7 mouse cellular contexts compared by ENCODE assay signal in the genomic region with DNA sequence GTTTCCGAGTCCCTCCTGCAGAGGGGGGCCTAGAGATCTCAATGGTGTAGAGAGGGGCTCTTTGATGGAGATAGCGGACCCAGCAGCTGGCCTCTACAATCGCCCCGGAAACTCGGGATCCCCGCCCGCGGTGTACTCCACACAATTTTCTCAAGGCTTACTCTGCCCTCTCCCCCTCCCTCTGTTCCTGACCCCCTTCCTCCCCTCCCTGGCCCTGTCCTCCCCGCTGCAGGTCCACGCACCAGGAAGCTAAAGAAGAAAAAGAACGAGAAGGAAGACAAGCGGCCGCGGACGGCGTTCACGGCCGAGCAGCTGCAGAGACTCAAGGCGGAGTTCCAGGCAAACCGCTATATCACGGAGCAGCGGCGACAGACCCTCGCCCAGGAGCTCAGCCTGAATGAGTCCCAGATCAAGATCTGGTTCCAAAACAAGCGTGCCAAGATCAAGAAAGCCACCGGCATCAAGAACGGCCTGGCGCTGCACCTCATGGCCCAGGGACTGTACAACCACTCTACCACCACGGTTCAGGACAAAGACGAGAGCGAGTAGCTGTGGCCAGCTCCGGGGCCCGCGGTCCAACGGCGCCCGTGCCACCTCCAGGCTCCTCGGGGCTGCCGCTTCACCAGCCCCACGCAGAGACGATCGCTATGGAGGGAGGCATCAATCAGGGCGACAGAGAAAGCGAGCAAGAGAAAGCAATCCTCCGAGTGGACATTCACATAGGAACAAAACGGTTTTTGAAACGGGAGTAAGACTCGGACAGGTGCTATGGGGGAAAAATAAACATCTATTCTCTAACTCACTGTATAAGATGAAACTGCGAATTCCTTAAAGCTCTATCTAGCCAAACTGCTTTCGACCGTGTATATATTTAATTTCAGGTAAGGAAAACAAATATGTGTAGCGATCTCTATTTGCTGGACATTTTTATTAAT. TPM values are rescaled to one million over a fixed set of nuclear protein-coding genes. Genes with fewer than 3 reads are reported as not detected.
DNase-seq lines count a peak whose midpoint lies in the region; ATAC-seq and TF ChIP-seq lines count a peak whose summit lies in the region.

No protein-coding gene starts in this region.

- peaks cover 36% of the 10 kb centered on the region for H3K79me2 ChIP-seq in myocyte (ENCODE audit: control insufficient read depth, insufficient read depth)

- 0 out of 2 replicates have a peak overlapping the region, but pooled peaks have one; percentile 6 for H3K4me3 ChIP-seq in lung, embryonic 15.5 days
- peak overlapping the region; percentile 52 for H3K4me3 ChIP-seq in embryonic facial prominence, embryonic 14.5 days (ENCODE audit: low read depth, low read length)
- 0 out of 2 replicates have a peak overlapping the region, but pooled peaks have one; percentile 8 for H3K4me3 ChIP-seq in intestine, embryonic 14.5 days (ENCODE audit: low read depth, low read length)
- H3K4me3 ChIP-seq in myocyte = peak overlapping the region; percentile 75

- no peak overlapping the region for H3K27ac ChIP-seq in lung, embryonic 15.5 days
- H3K27ac ChIP-seq in embryonic facial prominence, embryonic 14.5 days (replicated peaks; ENCODE audit: low read depth, low read length) = no peak overlapping the region
- H3K27ac ChIP-seq in intestine, embryonic 14.5 days (ENCODE audit: low read depth) = no peak overlapping the region

- no peaks in the 10 kb centered on the region for H3K9me3 ChIP-seq in lung, embryonic 15.5 days
- H3K9me3 ChIP-seq in embryonic facial prominence, embryonic 14.5 days (ENCODE audit: control insufficient read depth, low read length) = no peaks in the 10 kb centered on the region
- H3K9me3 ChIP-seq in intestine, embryonic 14.5 days (ENCODE audit: control insufficient read depth, low read length) = no peaks in the 10 kb centered on the region

- H3K9ac ChIP-seq in lung, embryonic 15.5 days = no peak overlapping the region
- peak overlapping the region; percentile 46 for H3K9ac ChIP-seq in embryonic facial prominence, embryonic 14.5 days (ENCODE audit: low read depth, low read length)
- H3K9ac ChIP-seq in intestine, embryonic 14.5 days (ENCODE audit: low read length) = no peak overlapping the region

- H3K36me3 ChIP-seq in lung, embryonic 15.5 days = no peaks in the 10 kb centered on the region
- H3K36me3 ChIP-seq in embryonic facial prominence, embryonic 14.5 days (ENCODE audit: control insufficient read depth, insufficient read depth, low read length) = no peaks in the 10 kb centered on the region
- no peaks in the 10 kb centered on the region for H3K36me3 ChIP-seq in intestine, embryonic 14.5 days (ENCODE audit: control insufficient read depth, insufficient read depth, low read length)
- no peaks in the 10 kb centered on the region for H3K36me3 ChIP-seq in myocyte (ENCODE audit: control insufficient read depth, insufficient read depth)

- no peak for DNase-seq in lung, postnatal 4 days
- DNase-seq in embryonic facial prominence, embryonic 14.5 days (ENCODE audit: low spot score) = no peak
- peak; percentile 89 for DNase-seq in intestine, embryonic 14.5 days (ENCODE audit: low spot score)
- no peak for DNase-seq in c-Kit-positive CD71-positive TER-119-positive erythroid progenitor cells, embryonic 14.5 days (ENCODE audit: low spot score)
- no peak for DNase-seq in left cerebral cortex, adult 18-20 months (ENCODE audit: low spot score in 2 of 2)

- peak overlapping the region; percentile 21; the same call in 1 of the 2 replicates for H3K4me2 ChIP-seq in lung, embryonic 15.5 days
- H3K4me2 ChIP-seq in embryonic facial prominence, embryonic 14.5 days (ENCODE audit: low read depth, low read length) = peak overlapping the region; percentile 84
- no peak overlapping the region for H3K4me2 ChIP-seq in intestine, embryonic 14.5 days (ENCODE audit: low read length)
- H3K4me2 ChIP-seq in myocyte (ENCODE audit: low read depth) = peak overlapping the region; percentile 98

- peak overlapping the region; percentile 17 for H3ac ChIP-seq in myocyte (ENCODE audit: control insufficient read depth, insufficient read length)

- no peak for ATAC-seq in lung, embryonic 15.5 days (ENCODE audit: borderline replicate concordance, extremely low read depth, low FRiP score, low TSS enrichment)
- 0 out of 2 replicates have a peak, but pooled peaks have one; percentile 24 for ATAC-seq in embryonic facial prominence, embryonic 14.5 days (ENCODE audit: low read depth)
- ATAC-seq in intestine, embryonic 14.5 days (replicated peaks; ENCODE audit: low FRiP score, low TSS enrichment, low read depth) = no peak

- H3K27me3 ChIP-seq in lung, embryonic 15.5 days = peaks cover 98% of the 10 kb centered on the region
- H3K27me3 ChIP-seq in embryonic facial prominence, embryonic 14.5 days (replicated peaks; ENCODE audit: control insufficient read depth, insufficient read depth, low read length) = peaks cover 96% of the 10 kb centered on the region
- H3K27me3 ChIP-seq in intestine, embryonic 14.5 days (replicated peaks; ENCODE audit: control insufficient read depth, insufficient read depth, low read length) = peaks cover 98% of the 10 kb centered on the region
- H3K27me3 ChIP-seq in myocyte (ENCODE audit: control insufficient read depth, insufficient read depth, insufficient read length) = no peaks in the 10 kb centered on the region

- WGBS in lung, embryonic 15.5 days = 1% methylated on average over 50 of the region's 52 CpGs
- 3% methylated on average over 52 of the region's 52 CpGs for WGBS in embryonic facial prominence, embryonic 14.5 days
- 1% methylated on average over 52 of the region's 52 CpGs for WGBS in intestine, embryonic 14.5 days

- TF ChIP-seq POLR2A in myocyte (IDR thresholded peaks at IDR 0.05; ENCODE audit: insufficient read length, low read depth) = no peak

- H3K4me1 ChIP-seq in lung, embryonic 15.5 days = peaks cover 21% of the 10 kb centered on the region
- peaks cover 4% of the 10 kb centered on the region; the same call in 1 of the 2 replicates for H3K4me1 ChIP-seq in embryonic facial prominence, embryonic 14.5 days (ENCODE audit: control insufficient read depth, insufficient read depth, low read length)
- 0 out of 2 replicates have a peak, but pooled peaks cover 4% of the 10 kb centered on the region for H3K4me1 ChIP-seq in intestine, embryonic 14.5 days (replicated peaks; ENCODE audit: control insufficient read depth, insufficient read depth, low read length)

TF ChIP-seq in myocyte, 11 proteins besides CTCF, POLR2A, EP300 and RAD21:
- no peak for TF ChIP-seq CEBPB (IDR thresholded peaks at IDR 0.05; ENCODE audit: insufficient read depth, poor library complexity, severe bottlenecking)
- no peak for TF ChIP-seq USF1 (IDR thresholded peaks at IDR 0.05; ENCODE audit: low read depth)
- no peak for TF ChIP-seq MYOD1 (IDR thresholded peaks at IDR 0.05; ENCODE audit: control insufficient read depth in 1 of 3, insufficient read length in 2 of 3, low read depth in 2 of 3)
- no peak for TF ChIP-seq TCF3 (IDR thresholded peaks at IDR 0.05; ENCODE audit: insufficient read length, low read depth)
- no peak for TF ChIP-seq POLR2AphosphoS2 (IDR thresholded peaks at IDR 0.05; ENCODE audit: insufficient read length, low read depth)
- TF ChIP-seq SRF (IDR thresholded peaks at IDR 0.05; ENCODE audit: control insufficient read depth, insufficient read length, low read depth) = no peak
- TF ChIP-seq MYOG (IDR thresholded peaks at IDR 0.05; ENCODE audit: control insufficient read depth in 1 of 3, insufficient read depth in 1 of 3, insufficient read length in 2 of 3, low read depth in 2 of 3) = no peak
- no peak for TF ChIP-seq TCF12 (IDR thresholded peaks at IDR 0.05; ENCODE audit: insufficient read depth, poor library complexity, severe bottlenecking)
- no peak for TF ChIP-seq REST (IDR thresholded peaks at IDR 0.05; ENCODE audit: insufficient read depth, insufficient read length)
- TF ChIP-seq MAX (IDR thresholded peaks at IDR 0.05; ENCODE audit: low read depth) = no peak
- no peak for TF ChIP-seq E2F4 (IDR thresholded peaks at IDR 0.05; ENCODE audit: insufficient read depth)
TF ChIP-seq in myocyte: peak in this region for 0.

RNA-seq across cellular contexts. Expression of a gene that starts 4.7 kb away (rescaled TPM):
- polyA plus RNA-seq in lung, embryonic 15.5 days (2015; fragmentation: Nextera tagmentation; extraction: Ambion mirVana) = not detected in 2 replicates
- polyA plus RNA-seq in embryonic facial prominence, embryonic 14.5 days (2014; fragmentation: Nextera tagmentation; extraction: Ambion mirVana) = 2.0 TPM in 2 replicates
- not detected in 2 replicates for polyA plus RNA-seq in intestine, embryonic 14.5 days (2014; fragmentation: Nextera tagmentation; extraction: Ambion mirVana)
- 6.9 TPM for polyA plus RNA-seq in myocyte (2012; fragmentation: generic; extraction: Trizol)
- not detected for total RNA-seq in left cerebral cortex, adult 18-20 months (2021)

Comparison
In these comparisons a context has a peak if more than half of its experiments do, and no peak if none do; other contexts are left out.
1. H3K4me3 ChIP-seq: peak in every context shown above with its lines; median percentile 75 in myocyte; 52 in embryonic facial prominence, embryonic 14.5 days; 8 in intestine, embryonic 14.5 days; 6 in lung, embryonic 15.5 days.